Mouse (Mus musculus) forebrain, embryonic 16.5 days (tissue): ENCODE results near the gene Atxn7l1. TPM values are rescaled to one million over a fixed set of nuclear protein-coding genes. Genes with fewer than 3 reads are reported as not detected.
"Not testable (repeated sequence)": the region's sequence is repeated elsewhere in the genome, so short reads cannot be mapped to it uniquely, and the experiment has no call there.

Experiments used
- ATAC-seq: fragments of 200-750 bp; cut with Nextera tagmentation; 2 replicates; pipeline ENCODE4 v1.8.0; 2017; ENCODE audit warnings: mild to moderate bottlenecking, moderate library complexity
- H3K27ac ChIP-seq: fragments of 300-500 bp; sonication (generic); 2 replicates; pipeline ENCODE4 v1.5.1; 2014; ENCODE audit warnings: low read length, control low read depth
- H3K27me3 ChIP-seq: fragments of 300-500 bp; sonication (generic); replicated peaks from 2 replicates; pipeline ENCODE4 v1.6.1; 2014; ENCODE audit warnings: low read length; ENCODE audit not compliant: control insufficient read depth, insufficient read depth
- H3K36me3 ChIP-seq: fragments of 300-500 bp; sonication (generic); 2 replicates; pipeline ENCODE4 v1.6.1; 2014; ENCODE audit not compliant: control insufficient read depth, insufficient read depth
- H3K4me1 ChIP-seq: fragments of 300-500 bp; sonication (generic); replicated peaks from 2 replicates; pipeline ENCODE4 v1.6.1; 2014; ENCODE audit warnings: low read length; ENCODE audit not compliant: control insufficient read depth, insufficient read depth
- H3K4me2 ChIP-seq: fragments of 300-500 bp; sonication (generic); 2 replicates; pipeline ENCODE4 v1.6.1; 2014; ENCODE audit warnings: mild to moderate bottlenecking, low read length, control low read depth
- H3K4me3 ChIP-seq: fragments of 300-500 bp; sonication (generic); replicated peaks from 2 replicates; pipeline ENCODE4 v1.5.1; 2014; ENCODE audit warnings: mild to moderate bottlenecking, low read length, control low read depth
- H3K9ac ChIP-seq: fragments of 300-500 bp; sonication (generic); replicated peaks from 2 replicates; pipeline ENCODE4 v1.6.1; 2014; ENCODE audit warnings: low read depth, low read length, control low read depth
- H3K9me3 ChIP-seq: fragments of 300-500 bp; sonication (generic); 2 replicates; pipeline ENCODE4 v1.6.1; 2016; ENCODE audit warnings: low read length; ENCODE audit not compliant: control insufficient read depth
- WGBS: fragments of 180-500 bp; shearing (Covaris S2); extraction: QIAGEN DNeasy Blood & Tissue Kit; methylation state at CpG from one replicate; pipeline ENCODE4 v1.1.7; 2014; 5-methylcytosine and 5-hydroxymethylcytosine counted together
- polyA plus RNA-seq: library from polyadenylated mRNA; unstranded; fragments of >200 nt; fragmentation: Nextera tagmentation; extraction: Ambion mirVana; gene quantifications from 2 replicates; pipeline ENCODE4 v1.2.1, GENCODE M21; 2015

Gene Atxn7l1
- polyA plus RNA-seq, 1 experiment from 2014 or later, result 19.9 TPM

- H3K27ac ChIP-seq, H3K4me3 ChIP-seq, H3K27me3 ChIP-seq, H3K9me3 ChIP-seq, ATAC-seq, H3K9ac ChIP-seq, H3K4me2 ChIP-seq, H3K4me1 ChIP-seq, H3K36me3 ChIP-seq: not testable (repeated sequence)
- WGBS, result 89% methylated on average over 5 of the region's 5 CpGs
Observed at GRCm38 (mm10) chr12:33164019-33164418, 16.5 kb downstream of the Atxn7l1 start.

GRCm38 (mm10) chr12:33166712-33167111 is 19.2 kb downstream of the Atxn7l1 start:
- Histone ChIP-seq H3K36me3 (no peaks in the 10 kb centered on the region), H3K4me1 (peaks cover 8% of the 10 kb centered on the region), H3K9me3 (no peaks in the 10 kb centered on the region), H3K27me3 (no peaks in the 10 kb centered on the region), H3K4me2 (no peak overlapping the region), H3K4me3 (no peak overlapping the region), H3K9ac (no peak overlapping the region), H3K27ac (no peak overlapping the region)
- 66% methylated on average over 8 of the region's 8 CpGs for WGBS
- no peak for ATAC-seq

GRCm38 (mm10) chr12:33167545-33167944 is 20.1 kb downstream of the Atxn7l1 start:
- Histone ChIP-seq H3K27me3 (no peaks in the 10 kb centered on the region), H3K4me3 (no peak overlapping the region), H3K4me2 (no peak overlapping the region), H3K9ac (no peak overlapping the region), H3K27ac (no peak overlapping the region), H3K36me3 (no peaks in the 10 kb centered on the region), H3K9me3 (no peaks in the 10 kb centered on the region), H3K4me1 (peaks cover 4% of the 10 kb centered on the region)
- WGBS, result 76% methylated on average over 5 of the region's 5 CpGs
- ATAC-seq, result no peak

- Histone ChIP-seq H3K4me2 (no peak overlapping the region), H3K27ac (no peak overlapping the region), H3K4me1 (no peaks in the 10 kb centered on the region), H3K36me3 (no peaks in the 10 kb centered on the region), H3K4me3 (no peak overlapping the region), H3K9me3 (no peaks in the 10 kb centered on the region), H3K9ac (no peak overlapping the region), H3K27me3 (no peaks in the 10 kb centered on the region)
- ATAC-seq, result no peak
- WGBS, result 96% methylated on average over 2 of the region's 2 CpGs
Observed at GRCm38 (mm10) chr12:33168491-33168890, 21.0 kb downstream of the Atxn7l1 start.

- Histone ChIP-seq H3K4me3 (no peak overlapping the region), H3K4me2 (no peak overlapping the region), H3K4me1 (peaks cover under 1% of the 10 kb centered on the region; the same call in 1 of the 2 replicates), H3K9me3 (no peaks in the 10 kb centered on the region), H3K27me3 (no peaks in the 10 kb centered on the region), H3K9ac (no peak overlapping the region), H3K36me3 (no peaks in the 10 kb centered on the region), H3K27ac (no peak overlapping the region)
- ATAC-seq, result no peak
- WGBS, result 94% methylated on average over 11 of the region's 11 CpGs
Observed at GRCm38 (mm10) chr12:33169777-33170494, 22.4 kb downstream of the Atxn7l1 start.

- H3K9me3 ChIP-seq, result no peaks in the 10 kb centered on the region
- WGBS, result 91% methylated on average over 7 of the region's 7 CpGs
- no peak overlapping the region for H3K4me2 ChIP-seq
- no peaks in the 10 kb centered on the region for H3K27me3 ChIP-seq
- H3K9ac ChIP-seq, result no peak overlapping the region
- H3K4me1 ChIP-seq, result peaks cover 9% of the 10 kb centered on the region
- no peaks in the 10 kb centered on the region for H3K36me3 ChIP-seq
- ATAC-seq, result no peak
- H3K27ac ChIP-seq, result no peak overlapping the region
- no peak overlapping the region for H3K4me3 ChIP-seq
Observed at GRCm38 (mm10) chr12:33170822-33171221, 23.3 kb downstream of the Atxn7l1 start.

- H3K9me3 ChIP-seq, result no peaks in the 10 kb centered on the region
- no peak overlapping the region for H3K4me3 ChIP-seq
- H3K4me1 ChIP-seq, result peaks cover 19% of the 10 kb centered on the region
- H3K27ac ChIP-seq, result no peak overlapping the region
- no peak overlapping the region for H3K9ac ChIP-seq
- ATAC-seq, result no peak
- no peaks in the 10 kb centered on the region for H3K27me3 ChIP-seq
- H3K36me3 ChIP-seq, result no peaks in the 10 kb centered on the region
- no peak overlapping the region for H3K4me2 ChIP-seq
- WGBS, result 80% methylated on average over 9 of the region's 9 CpGs
Observed at GRCm38 (mm10) chr12:33172926-33173325, 25.4 kb downstream of the Atxn7l1 start.

GRCm38 (mm10) chr12:33173720-33174141 is 26.2 kb downstream of the Atxn7l1 start:
- Histone ChIP-seq H3K9ac (no peak overlapping the region), H3K36me3 (no peaks in the 10 kb centered on the region), H3K4me3 (no peak overlapping the region), H3K9me3 (no peaks in the 10 kb centered on the region), H3K27ac (no peak overlapping the region), H3K4me1 (peaks cover 19% of the 10 kb centered on the region), H3K4me2 (no peak overlapping the region), H3K27me3 (no peaks in the 10 kb centered on the region)
- 91% methylated on average over 8 of the region's 8 CpGs for WGBS
- ATAC-seq, result no peak

- WGBS, result 81% methylated on average over 7 of the region's 7 CpGs
- ATAC-seq, result no peak
Observed at GRCm38 (mm10) chr12:33174171-33174570, 26.7 kb downstream of the Atxn7l1 start.

More at GRCm38 (mm10) chr12:33174171-33174570, 26.7 kb downstream of the Atxn7l1 start:
- Histone ChIP-seq H3K9ac (no peak overlapping the region), H3K4me1 (peaks cover 19% of the 10 kb centered on the region), H3K27me3 (no peaks in the 10 kb centered on the region), H3K4me3 (no peak overlapping the region), H3K36me3 (no peaks in the 10 kb centered on the region), H3K27ac (no peak overlapping the region), H3K9me3 (no peaks in the 10 kb centered on the region), H3K4me2 (no peak overlapping the region)
